Mouse (Mus musculus): Measurements from ENCODE around the gene Cel.

GRCm38 (mm10) chr2:28606601-28607340, 43.6 kb upstream of the Cel start:
- TF ChIP-seq CTCF (IDR thresholded peaks at IDR 0.05; ENCODE audit: control insufficient read depth, insufficient read depth, low read length) (no peak), POLR2A (IDR thresholded peaks at IDR 0.05; ENCODE audit: borderline replicate concordance, control insufficient read depth, low read depth, low read length) (no peak)

Measured in bone marrow, adult 2 months (tissue).